Mouse (Mus musculus) spleen, adult 18-20 months (tissue): ENCODE results near the gene Impdh1.
A peak's percentile ranks its signal among the peaks of the same experiment; 100 is the strongest.

Experiments used
- DNase-seq, 2 experiments: peaks; one replicate each; pipeline ENCODE4 v3.0.0; 2022; ENCODE audit warnings: mixed read lengths in 2 of 2

The Impdh1 gene

GRCm38 (mm10) chr6:29211806-29212492, 4.2 kb downstream of the Impdh1 start:
- DNase-seq, result peak; percentile 79

- DNase-seq, result no peak
These were observed 5.0 kb downstream of the Impdh1 start for GRCm38 (mm10) chr6:29211146-29211545.

- no peak for DNase-seq
These were observed 5.8 kb downstream of the Impdh1 start for GRCm38 (mm10) chr6:29210231-29210936.

GRCm38 (mm10) chr6:29208178-29208577, 8.0 kb downstream of the Impdh1 start:
- DNase-seq, result no peak

GRCm38 (mm10) chr6:29207017-29207416, 9.1 kb downstream of the Impdh1 start:
- no peak for DNase-seq

- no peak for DNase-seq
These were observed 10.2 kb downstream of the Impdh1 start for GRCm38 (mm10) chr6:29206006-29206405.

- peak in 1 of 2 experiments; percentile 52 for DNase-seq
These were observed 11.1 kb downstream of the Impdh1 start for GRCm38 (mm10) chr6:29204932-29205614.

GRCm38 (mm10) chr6:29203861-29204585, 12.1 kb downstream of the Impdh1 start:
- no peak for DNase-seq

GRCm38 (mm10) chr6:29203096-29203495, 13.1 kb downstream of the Impdh1 start:
- no peak for DNase-seq

- DNase-seq, result no peak
These were observed 14.2 kb downstream of the Impdh1 start for GRCm38 (mm10) chr6:29201988-29202387.

- DNase-seq, result no peak
These were observed 14.8 kb downstream of the Impdh1 start for GRCm38 (mm10) chr6:29201341-29201740.

- no peak for DNase-seq
These were observed 15.7 kb downstream of the Impdh1 start for GRCm38 (mm10) chr6:29200496-29200895.

GRCm38 (mm10) chr6:29199223-29199855, 16.8 kb downstream of the Impdh1 start:
- no peak for DNase-seq

- DNase-seq, result peak; percentile 60 to 76
These were observed 17.6 kb downstream of the Impdh1 start for GRCm38 (mm10) chr6:29198309-29199222.

GRCm38 (mm10) chr6:29195846-29196698, 20.1 kb downstream of the Impdh1 start:
- DNase-seq, result no peak

GRCm38 (mm10) chr6:29195146-29195545, 21.0 kb downstream of the Impdh1 start:
- DNase-seq, result no peak

GRCm38 (mm10) chr6:29193961-29194750, 22.0 kb downstream of the Impdh1 start:
- DNase-seq, result no peak

- DNase-seq, result no peak
These were observed 28.2 kb downstream of the Impdh1 start for GRCm38 (mm10) chr6:29187936-29188335.

GRCm38 (mm10) chr6:29179843-29180242, 36.3 kb downstream of the Impdh1 start:
- no peak for DNase-seq
